ENCODE assay signal across 9 mouse cellular contexts in genomic region chr7:66233141-66233946, GRCm38 (mm10).
DNase-seq lines count a peak whose midpoint lies in the region; ATAC-seq and TF ChIP-seq lines count a peak whose summit lies in the region.
"Had no signal": no experiment of that assay in that cellular context is flagged by ENCODE, and none has a peak within 500 bp of the region (broad histone marks: within the 10 kb centered on the region; RNA-seq: fewer than 3 reads in every experiment).

No protein-coding gene starts in this region.

- intact Hi-C loops in gastrocnemius, postnatal 36 days (cut with DNase I) = loop anchor here (5.0 kb wide), 1 partner anchor 561 kb away; no protein-coding TSS in a partner anchor

- peak overlapping the region; percentile 12; the same call in 1 of the 2 replicates for H3K27ac ChIP-seq in hindbrain, embryonic 13.5 days
- no peak overlapping the region for H3K27ac ChIP-seq in hindbrain, postnatal 0 days
- H3K27ac ChIP-seq in embryonic facial prominence, embryonic 15.5 days (replicated peaks) = peak overlapping the region; percentile 45

- TF ChIP-seq CTCF in hindbrain, postnatal 0 days (IDR thresholded peaks at IDR 0.05; ENCODE audit: low read depth) = no peak

- H3K36me3 ChIP-seq in hindbrain, embryonic 13.5 days = no peaks in the 10 kb centered on the region
- no peaks in the 10 kb centered on the region for H3K36me3 ChIP-seq in hindbrain, postnatal 0 days (ENCODE audit: insufficient read depth, low read length)
- no peaks in the 10 kb centered on the region for H3K36me3 ChIP-seq in embryonic facial prominence, embryonic 15.5 days

- H3K9me3 ChIP-seq in hindbrain, embryonic 13.5 days = no peaks in the 10 kb centered on the region
- H3K9me3 ChIP-seq in hindbrain, postnatal 0 days (ENCODE audit: low read length) = 0 out of 2 replicates have a peak, but pooled peaks cover 1% of the 10 kb centered on the region
- H3K9me3 ChIP-seq in embryonic facial prominence, embryonic 15.5 days (replicated peaks) = no peaks in the 10 kb centered on the region

- no peaks in the 10 kb centered on the region for H3K27me3 ChIP-seq in hindbrain, embryonic 13.5 days
- H3K27me3 ChIP-seq in hindbrain, postnatal 0 days (ENCODE audit: insufficient read depth, low read length) = no peaks in the 10 kb centered on the region
- no peaks in the 10 kb centered on the region for H3K27me3 ChIP-seq in embryonic facial prominence, embryonic 15.5 days

- H3K4me1 ChIP-seq in hindbrain, embryonic 13.5 days (replicated peaks) = peaks cover 35% of the 10 kb centered on the region
- peaks cover 15% of the 10 kb centered on the region for H3K4me1 ChIP-seq in hindbrain, postnatal 0 days (ENCODE audit: insufficient read depth, low read length)
- H3K4me1 ChIP-seq in embryonic facial prominence, embryonic 15.5 days = peaks cover 37% of the 10 kb centered on the region

- 74% methylated on average over 4 of the region's 4 CpGs for WGBS in hindbrain, embryonic 13.5 days
- WGBS in hindbrain, postnatal 0 days = 77% methylated on average over 4 of the region's 4 CpGs
- WGBS in embryonic facial prominence, embryonic 15.5 days = 68% methylated on average over 4 of the region's 4 CpGs

- ATAC-seq in hindbrain, embryonic 13.5 days (ENCODE audit: low FRiP score) = no peak
- no peak for ATAC-seq in hindbrain, postnatal 0 days
- ATAC-seq in embryonic facial prominence, embryonic 15.5 days (ENCODE audit: insufficient number of reproducible peaks, low FRiP score, low TSS enrichment, low read depth) = 0 out of 2 replicates have a peak, but pooled peaks have one; percentile 21
- ATAC-seq in megakaryocyte, adult 5-6 weeks (ENCODE audit: poor library complexity, severe bottlenecking) = peak; percentile 54

- no peak for DNase-seq in hindbrain, postnatal 0 days (ENCODE audit: low spot score)
- DNase-seq in MEL-GATA-1-ER (ENCODE audit: extremely low read depth, low read depth) = peak; percentile 28
- no peak for DNase-seq in kidney, adult 8-10 months
- no peak for DNase-seq in layer of hippocampus, adult 9-11 months
- no peak for DNase-seq in gastrocnemius, postnatal 36 days
- DNase-seq: spleen, adult 18-20 months had no signal

- H3K4me2 ChIP-seq in hindbrain, embryonic 13.5 days = no peak overlapping the region
- H3K4me2 ChIP-seq in hindbrain, postnatal 0 days (ENCODE audit: low read depth, low read length) = no peak overlapping the region
- H3K4me2 ChIP-seq in embryonic facial prominence, embryonic 15.5 days (replicated peaks) = no peak overlapping the region

- H3K9ac ChIP-seq in hindbrain, embryonic 13.5 days = no peak overlapping the region
- H3K9ac ChIP-seq in hindbrain, postnatal 0 days (replicated peaks; ENCODE audit: low read length) = no peak overlapping the region
- H3K9ac ChIP-seq in embryonic facial prominence, embryonic 15.5 days = no peak overlapping the region

- no peak overlapping the region for H3K4me3 ChIP-seq in hindbrain, embryonic 13.5 days
- no peak overlapping the region for H3K4me3 ChIP-seq in hindbrain, postnatal 0 days (ENCODE audit: low read length)
- H3K4me3 ChIP-seq in embryonic facial prominence, embryonic 15.5 days (replicated peaks) = no peak overlapping the region

Comparison
In these comparisons a context has a peak if more than half of its experiments do, and no peak if none do; other contexts are left out.
1. ATAC-seq: peak in embryonic facial prominence, embryonic 15.5 days (single experiment) and megakaryocyte, adult 5-6 weeks (single experiment); none in hindbrain, embryonic 13.5 days (single experiment) and hindbrain, postnatal 0 days (single experiment).